Mouse (Mus musculus) lung, adult 2 months (tissue): ENCODE measurements around the gene Trpm5. TPM values are rescaled to one million over a fixed set of nuclear protein-coding genes. Genes with fewer than 3 reads are reported as not detected.

Experiments
- DNase-seq: peaks from one replicate; pipeline ENCODE4 v3.0.0; 2022
- H3K4me1 ChIP-seq: fragments of 200-500 bp; 2 replicates; pipeline ENCODE4 v1.6.1; 2011; ENCODE audit warnings: low read length; ENCODE audit not compliant: control insufficient read depth, insufficient read depth
- H3K4me3 ChIP-seq: fragments of 200-500 bp; replicated peaks from 2 replicates; pipeline ENCODE3; 2011; ENCODE audit warnings: low read depth, mild to moderate bottlenecking, control low read depth, low read length; ENCODE audit errors: extremely low read depth
- CTCF ChIP-seq: fragments of 200-500 bp; IDR thresholded peaks from 2 replicates; pipeline ENCODE4 v1.5.1; 2011; ENCODE audit warnings: mild to moderate bottlenecking, low read length, control low read depth; ENCODE audit not compliant: insufficient read depth
- POLR2A ChIP-seq: fragments of 200-500 bp; IDR thresholded peaks from 2 replicates; pipeline ENCODE4 v1.6.1; 2011; ENCODE audit warnings: low read depth, mild to moderate bottlenecking, control low read depth, low read length, borderline replicate concordance; ENCODE audit errors: extremely low read depth
- WGBS: fragments of 180-500 bp; shearing (Covaris S2); methylation state at CpG from one replicate; pipeline ENCODE4 v1.1.7; 2018; 5-methylcytosine and 5-hydroxymethylcytosine counted together
- polyA plus RNA-seq: library from polyadenylated mRNA; depleted of rRNA; stranded (reverse); fragments of >200 nt; gene quantifications from 2 replicates; pipeline ENCODE4 v1.2.3, GENCODE M21; 2012

Trpm5 gene
- polyA plus RNA-seq, 1 experiment: 0.62 TPM

DNA sequence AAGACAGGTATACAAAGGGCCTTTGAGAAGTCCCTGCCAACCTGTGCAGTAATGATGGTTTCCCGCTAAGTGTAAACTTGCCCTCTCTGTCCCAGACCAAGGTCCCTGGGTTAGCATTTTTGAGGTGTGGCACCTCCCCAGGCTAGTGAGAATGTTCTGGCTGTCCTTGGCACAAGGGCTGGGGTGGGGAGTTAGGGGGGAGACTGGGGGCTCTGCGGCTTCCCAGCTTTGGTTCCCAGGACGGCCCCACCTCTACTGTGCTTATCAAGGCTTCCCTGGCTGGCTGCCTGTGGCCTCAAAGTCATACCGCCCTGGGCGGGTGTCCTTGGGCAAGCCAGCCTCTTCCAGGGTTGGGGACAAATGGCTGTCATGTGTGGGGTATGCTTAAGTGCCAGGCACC is 27.7 kb upstream of the Trpm5 start:
- no peak for DNase-seq
- TF ChIP-seq POLR2A: no peak
- TF ChIP-seq CTCF: no peak
- WGBS: 47% methylated on average over 5 of the region's 5 CpGs
- Histone ChIP-seq H3K4me3 (no peak overlapping the region), H3K4me1 (peaks cover 10% of the 10 kb centered on the region)

DNA sequence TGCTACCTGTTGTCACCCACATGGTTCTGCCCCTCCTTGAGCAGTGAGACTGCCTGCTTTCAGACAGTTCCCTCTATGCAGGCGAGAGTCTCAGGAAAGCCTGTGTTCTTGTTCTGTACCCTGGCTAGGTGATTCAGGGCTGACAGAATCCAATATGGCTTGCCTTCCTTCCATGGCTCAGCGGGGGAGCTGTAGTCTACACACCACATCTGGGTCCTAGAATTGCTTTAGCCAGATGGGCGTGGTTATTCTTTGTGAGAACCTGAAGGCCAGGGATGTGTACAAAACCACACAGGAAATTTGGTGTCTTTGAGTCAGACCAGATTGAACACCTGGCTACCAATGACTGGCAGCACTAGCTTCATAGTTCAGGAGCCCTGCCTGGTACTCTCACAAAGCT is 25.4 kb upstream of the Trpm5 start:
- Histone ChIP-seq H3K4me3 (no peak overlapping the region), H3K4me1 (peaks cover 10% of the 10 kb centered on the region)
- no peak for DNase-seq
- TF ChIP-seq CTCF (no peak), POLR2A (no peak)
- 56% methylated on average over 3 of the region's 3 CpGs for WGBS

GRCm38 (mm10) chr7:143119407-143119806 is 25.0 kb upstream of the Trpm5 start:
- peak; percentile 37 for DNase-seq
- H3K4me1 ChIP-seq: peaks cover 10% of the 10 kb centered on the region
- WGBS: 38% methylated on average over 1 of the region's 1 CpGs
- H3K4me3 ChIP-seq: no peak overlapping the region
- TF ChIP-seq POLR2A (no peak), CTCF (no peak)

GRCm38 (mm10) chr7:143116521-143116920 is 22.1 kb upstream of the Trpm5 start:
- WGBS: 65% methylated on average over 5 of the region's 5 CpGs
- TF ChIP-seq POLR2A: no peak
- no peak for TF ChIP-seq CTCF
- DNase-seq: no peak
- Histone ChIP-seq H3K4me1 (peaks cover 11% of the 10 kb centered on the region), H3K4me3 (no peak overlapping the region)

DNA sequence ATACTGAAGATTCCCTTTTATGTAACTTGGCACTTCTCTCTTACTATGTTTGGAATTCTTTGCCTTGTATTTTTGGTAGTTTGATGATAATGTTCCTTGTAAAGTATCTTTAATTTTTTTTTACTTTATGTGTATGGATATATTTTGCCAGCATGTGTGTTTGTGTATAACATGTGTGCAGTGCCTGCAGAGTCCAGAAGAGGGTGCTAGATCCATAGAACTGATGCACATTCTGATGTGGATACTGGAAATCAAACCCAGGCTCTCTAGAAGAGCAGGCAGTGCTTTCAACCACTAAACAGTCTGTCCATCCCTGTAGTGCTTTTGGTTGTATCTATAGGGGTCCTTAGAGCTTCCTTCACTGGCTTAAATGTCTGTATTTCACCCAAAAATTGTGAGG is 20.3 kb upstream of the Trpm5 start:
- DNase-seq: no peak
- TF ChIP-seq POLR2A: no peak
- TF ChIP-seq CTCF: no peak
- Histone ChIP-seq H3K4me1 (peaks cover 18% of the 10 kb centered on the region), H3K4me3 (no peak overlapping the region)

DNA sequence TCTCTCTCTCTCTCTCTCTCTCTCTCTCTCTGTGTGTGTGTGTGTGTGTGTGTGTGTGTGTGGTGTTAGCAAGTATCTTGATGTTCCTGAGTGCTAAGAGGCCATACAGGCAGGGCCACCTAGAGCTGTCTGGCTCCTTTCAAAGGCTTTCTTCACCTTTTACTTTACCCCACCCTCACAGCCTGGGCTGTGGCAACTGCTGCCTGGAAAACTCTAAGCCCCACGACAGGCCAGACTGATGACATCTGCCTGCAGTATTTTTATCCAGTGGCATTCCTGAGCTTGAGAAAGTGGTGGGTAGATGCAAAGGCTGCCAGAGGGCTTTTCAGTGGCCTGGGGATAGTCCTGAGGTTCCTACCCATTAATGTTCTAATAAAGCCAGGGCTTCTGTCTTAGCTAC is 18.0 kb upstream of the Trpm5 start:
- TF ChIP-seq POLR2A (no peak), CTCF (no peak)
- WGBS: 24% methylated on average over 1 of the region's 1 CpGs
- no peak for DNase-seq
- H3K4me3 ChIP-seq: no peak overlapping the region
- peaks cover 25% of the 10 kb centered on the region for H3K4me1 ChIP-seq

- Histone ChIP-seq H3K4me1 (peaks cover 25% of the 10 kb centered on the region), H3K4me3 (no peak overlapping the region)
- TF ChIP-seq CTCF: no peak
- no peak for TF ChIP-seq POLR2A
- 64% methylated on average over 4 of the region's 4 CpGs for WGBS
- DNase-seq: no peak
These were observed 17.3 kb upstream of the Trpm5 start for GRCm38 (mm10) chr7:143111719-143112118.

- TF ChIP-seq CTCF (peak; percentile 54; the same call in 1 of the 2 replicates), POLR2A (peak; percentile 22; the same call in 1 of the 2 replicates)
- no peak for DNase-seq
These were observed 16.4 kb upstream of the Trpm5 start for GRCm38 (mm10) chr7:143110803-143111202.

DNA sequence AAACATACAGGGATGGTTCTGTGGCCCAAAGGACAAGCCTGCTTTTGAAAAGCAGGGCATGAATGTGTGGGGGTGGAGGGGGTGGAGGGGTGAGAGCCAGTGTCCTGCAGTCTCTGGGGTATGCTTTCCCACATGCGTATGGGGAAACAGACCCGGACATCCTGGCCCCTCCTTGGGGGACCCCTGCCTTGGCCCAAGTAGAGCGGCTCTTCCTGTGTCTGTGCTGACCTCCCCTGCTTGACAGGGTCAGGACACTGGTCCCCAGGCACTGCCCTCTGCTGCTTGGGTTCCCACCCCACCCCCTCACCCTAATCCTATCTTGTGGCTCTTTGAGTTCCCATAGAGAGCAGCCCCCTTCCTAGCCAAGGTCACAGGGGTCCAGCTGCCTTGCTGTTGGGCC is 15.3 kb upstream of the Trpm5 start:
- no peak overlapping the region for H3K4me3 ChIP-seq
- TF ChIP-seq POLR2A (no peak), CTCF (no peak)
- 57% methylated on average over 3 of the region's 3 CpGs for WGBS
- H3K4me1 ChIP-seq: peaks cover 28% of the 10 kb centered on the region
- DNase-seq: no peak

More at GRCm38 (mm10) chr7:143110803-143111202, 16.4 kb upstream of the Trpm5 start:
- Histone ChIP-seq H3K4me3 (no peak overlapping the region), H3K4me1 (peaks cover 25% of the 10 kb centered on the region)
- WGBS: 47% methylated on average over 1 of the region's 1 CpGs

GRCm38 (mm10) chr7:143108996-143109660 is 14.7 kb upstream of the Trpm5 start:
- DNase-seq: peak; percentile 23
- 11% methylated on average over 3 of the region's 3 CpGs for WGBS
- no peak for TF ChIP-seq CTCF
- no peak for TF ChIP-seq POLR2A
- H3K4me1 ChIP-seq: peaks cover 28% of the 10 kb centered on the region
- peak overlapping the region; percentile 26 for H3K4me3 ChIP-seq
